Mouse (Mus musculus): ENCODE measurements around the gene Fpr1. TPM values are rescaled to one million over a fixed set of nuclear protein-coding genes. Genes with fewer than 3 reads are reported as not detected.

Fpr1 gene
- polyA plus RNA-seq, 1 experiment from 2014 or later, result 0.30 TPM

DNA sequence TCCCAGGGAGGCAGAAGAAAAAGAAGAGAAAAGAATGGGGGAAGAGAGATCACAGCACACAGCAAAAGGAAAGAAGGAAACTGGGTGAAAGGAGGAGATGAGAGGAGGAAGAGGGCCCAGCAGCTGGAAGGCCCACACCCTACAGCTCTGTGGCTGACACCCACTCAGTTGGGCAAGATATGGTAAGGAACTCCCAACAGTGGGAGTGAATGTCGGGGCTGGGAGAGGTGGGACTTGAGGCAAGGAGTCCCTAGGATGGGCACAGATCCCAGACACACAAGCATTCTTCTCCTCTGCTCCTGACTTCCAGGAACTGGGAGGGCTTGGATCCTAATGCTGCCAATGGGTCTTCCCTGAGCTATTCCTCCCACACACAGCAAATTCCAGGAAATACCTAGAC, 21.4 kb downstream of the Fpr1 start:
- no peaks in the 10 kb centered on the region for H3K9me3 ChIP-seq (ENCODE audit: control insufficient read depth, low read depth, low read length)
- no peaks in the 10 kb centered on the region for H3K4me1 ChIP-seq (ENCODE audit: control insufficient read depth, insufficient read depth, low read length)
- H3K4me2 ChIP-seq (replicated peaks; ENCODE audit: low read depth, low read length), result no peak overlapping the region
- H3K36me3 ChIP-seq (ENCODE audit: control insufficient read depth, insufficient read depth, low read length), result peaks cover 11% of the 10 kb centered on the region; the same call in 1 of the 2 replicates
- no peak overlapping the region for H3K27ac ChIP-seq (ENCODE audit: low read length)
- WGBS, result 69% methylated on average over 1 of the region's 1 CpGs
- no peaks in the 10 kb centered on the region for H3K27me3 ChIP-seq (ENCODE audit: control insufficient read depth, insufficient read depth, low read length)
- no peak overlapping the region for H3K4me3 ChIP-seq (ENCODE audit: low read depth, low read length)
- ATAC-seq (ENCODE audit: insufficient number of reproducible peaks, insufficient read depth, low FRiP score, low read depth), result no peak
- H3K9ac ChIP-seq (replicated peaks; ENCODE audit: low read depth, low read length), result no peak overlapping the region

DNA sequence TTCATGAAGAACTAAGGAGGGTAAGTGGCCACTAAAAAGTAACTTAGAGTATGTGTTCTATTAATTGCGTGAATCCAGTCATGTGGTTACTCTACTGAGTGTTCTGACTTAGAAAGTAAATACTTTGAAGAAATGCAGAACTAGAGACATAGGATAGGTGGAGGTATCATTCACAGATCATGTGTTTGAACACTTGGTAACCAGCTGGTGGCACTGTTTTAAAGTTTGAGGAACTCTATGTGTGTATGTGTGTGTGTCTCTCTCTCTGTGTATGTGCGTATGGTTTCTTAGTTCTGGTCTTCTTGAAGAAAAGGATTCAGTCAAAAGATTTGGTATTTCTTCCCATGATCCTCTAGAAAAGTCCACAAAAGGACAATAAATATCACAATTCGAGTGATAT, 23.6 kb downstream of the Fpr1 start:
- WGBS, result 86% methylated on average over 3 of the region's 3 CpGs
- no peak overlapping the region for H3K9ac ChIP-seq (replicated peaks; ENCODE audit: low read depth, low read length)
- H3K4me3 ChIP-seq (ENCODE audit: low read depth, low read length), result no peak overlapping the region
- peaks cover 11% of the 10 kb centered on the region; the same call in 1 of the 2 replicates for H3K36me3 ChIP-seq (ENCODE audit: control insufficient read depth, insufficient read depth, low read length)
- H3K4me2 ChIP-seq (replicated peaks; ENCODE audit: low read depth, low read length), result no peak overlapping the region
- no peaks in the 10 kb centered on the region for H3K9me3 ChIP-seq (ENCODE audit: control insufficient read depth, low read depth, low read length)
- H3K27me3 ChIP-seq (ENCODE audit: control insufficient read depth, insufficient read depth, low read length), result no peaks in the 10 kb centered on the region
- H3K4me1 ChIP-seq (ENCODE audit: control insufficient read depth, insufficient read depth, low read length), result no peaks in the 10 kb centered on the region
- no peak for ATAC-seq (ENCODE audit: insufficient number of reproducible peaks, insufficient read depth, low FRiP score, low read depth)
- no peak overlapping the region for H3K27ac ChIP-seq (ENCODE audit: low read length)

DNA sequence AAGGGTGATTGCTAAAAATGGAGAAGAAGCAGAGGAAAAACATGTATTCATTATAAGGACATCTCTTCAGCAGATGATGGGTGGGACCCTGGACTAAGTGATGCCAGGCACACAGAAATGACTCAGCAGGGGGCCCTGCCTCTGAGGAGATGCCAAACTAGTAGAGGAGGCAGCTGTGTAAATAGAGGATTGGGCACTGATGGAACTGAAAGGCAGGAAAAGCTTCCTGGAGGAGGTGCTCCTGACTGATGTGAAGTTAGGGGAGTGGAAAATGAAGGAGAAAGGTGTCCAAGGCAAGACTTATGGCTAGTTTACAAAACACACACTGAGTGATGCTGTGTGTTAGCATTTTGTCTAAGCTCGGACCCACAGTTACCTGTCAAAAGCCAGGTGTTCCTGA, 26.3 kb downstream of the Fpr1 start:
- Histone ChIP-seq H3K27ac (ENCODE audit: low read length) (no peak overlapping the region), H3K36me3 (ENCODE audit: control insufficient read depth, insufficient read depth, low read length) (peaks cover 4% of the 10 kb centered on the region; the same call in 1 of the 2 replicates), H3K9ac (replicated peaks; ENCODE audit: low read depth, low read length) (no peak overlapping the region), H3K4me1 (ENCODE audit: control insufficient read depth, insufficient read depth, low read length) (no peaks in the 10 kb centered on the region), H3K4me2 (replicated peaks; ENCODE audit: low read depth, low read length) (no peak overlapping the region), H3K9me3 (ENCODE audit: control insufficient read depth, low read depth, low read length) (no peaks in the 10 kb centered on the region), H3K4me3 (ENCODE audit: low read depth, low read length) (no peak overlapping the region), H3K27me3 (ENCODE audit: control insufficient read depth, insufficient read depth, low read length) (no peaks in the 10 kb centered on the region)
- ATAC-seq (ENCODE audit: insufficient number of reproducible peaks, insufficient read depth, low FRiP score, low read depth), result no peak
- WGBS, result 85% methylated on average over 1 of the region's 1 CpGs

DNA sequence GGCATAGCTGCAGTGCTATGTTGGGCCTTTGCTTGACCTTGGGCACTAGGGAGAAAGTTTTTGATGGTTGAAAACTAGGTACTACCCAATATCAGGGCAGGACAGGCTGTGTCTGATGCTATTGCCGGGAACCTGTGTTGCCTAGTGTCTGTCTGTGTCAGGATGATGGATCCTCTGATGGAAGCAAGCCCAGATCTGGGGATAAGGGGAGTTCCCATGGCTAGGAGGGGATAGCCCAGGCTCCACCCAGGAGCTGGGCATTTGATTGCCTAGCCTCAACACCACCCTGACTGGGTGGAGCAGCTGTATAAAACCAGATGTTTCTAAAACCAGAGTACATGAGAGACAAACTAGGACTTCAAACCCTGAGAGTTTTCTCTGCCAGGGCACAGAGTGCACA, 27.1 kb downstream of the Fpr1 start:
- Histone ChIP-seq H3K4me2 (replicated peaks; ENCODE audit: low read depth, low read length) (no peak overlapping the region), H3K4me1 (ENCODE audit: control insufficient read depth, insufficient read depth, low read length) (no peaks in the 10 kb centered on the region), H3K27me3 (ENCODE audit: control insufficient read depth, insufficient read depth, low read length) (no peaks in the 10 kb centered on the region), H3K36me3 (ENCODE audit: control insufficient read depth, insufficient read depth, low read length) (peaks cover 4% of the 10 kb centered on the region; the same call in 1 of the 2 replicates), H3K4me3 (ENCODE audit: low read depth, low read length) (no peak overlapping the region), H3K9me3 (ENCODE audit: control insufficient read depth, low read depth, low read length) (no peaks in the 10 kb centered on the region), H3K9ac (replicated peaks; ENCODE audit: low read depth, low read length) (no peak overlapping the region), H3K27ac (ENCODE audit: low read length) (no peak overlapping the region)
- no peak for ATAC-seq (ENCODE audit: insufficient number of reproducible peaks, insufficient read depth, low FRiP score, low read depth)
- WGBS, result 59% methylated on average over 1 of the region's 1 CpGs

DNA sequence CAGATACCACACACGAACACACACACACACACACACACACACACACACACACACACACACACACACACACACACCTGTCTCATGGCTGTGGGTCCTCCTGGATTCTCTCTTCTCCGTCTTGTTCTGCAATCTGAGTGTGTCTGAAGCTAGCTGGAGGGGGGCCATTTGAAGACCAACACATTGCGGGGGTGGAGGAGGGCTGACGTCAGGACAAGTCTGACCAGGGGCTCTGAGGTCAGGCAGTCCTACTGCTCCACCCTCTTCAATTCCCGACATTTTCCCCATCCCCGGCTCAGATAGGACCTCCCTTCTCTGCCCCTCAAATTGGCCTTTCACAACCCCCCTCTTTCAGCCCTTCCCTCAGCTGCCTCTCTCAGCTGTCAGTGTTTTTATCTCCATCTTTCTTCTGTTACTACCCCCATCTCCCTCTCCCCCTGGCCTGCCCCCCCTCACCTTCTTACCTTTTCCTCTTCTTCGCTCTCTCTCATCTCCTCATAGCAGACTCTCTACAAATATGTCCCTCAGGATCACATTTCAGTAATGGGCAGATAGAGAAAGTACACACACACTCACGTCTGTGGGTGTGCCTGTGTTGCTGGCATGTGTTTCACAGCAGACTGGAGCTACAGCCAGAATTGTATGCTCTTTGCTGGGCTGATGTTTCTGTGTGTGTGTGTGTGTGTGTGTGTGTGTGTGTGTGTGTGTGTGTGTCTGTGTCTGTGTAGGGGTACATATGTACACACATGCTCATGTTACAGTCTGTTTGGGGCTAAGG, 28.5 kb downstream of the Fpr1 start, which contains the start of gene Has1:
TSS of gene Has1 (minus strand) at position 142 of the 775 bp plus-strand sequence.
- WGBS, result 35% methylated on average over 8 of the region's 8 CpGs
- H3K27me3 ChIP-seq (ENCODE audit: control insufficient read depth, insufficient read depth, low read length), result no peaks in the 10 kb centered on the region
- no peak within 1 kb of the TSS for H3K4me3 ChIP-seq (ENCODE audit: low read depth, low read length)
- H3K9ac ChIP-seq (replicated peaks; ENCODE audit: low read depth, low read length), result no peak within 1 kb of the TSS
- no peaks in the 10 kb centered on the region for H3K9me3 ChIP-seq (ENCODE audit: control insufficient read depth, low read depth, low read length)
- H3K4me2 ChIP-seq (replicated peaks; ENCODE audit: low read depth, low read length), result no peak within 1 kb of the TSS
- no peak for ATAC-seq (ENCODE audit: insufficient number of reproducible peaks, insufficient read depth, low FRiP score, low read depth)
- H3K4me1 ChIP-seq (ENCODE audit: control insufficient read depth, insufficient read depth, low read length), result no peaks in the 10 kb centered on the region
- H3K36me3 ChIP-seq (ENCODE audit: control insufficient read depth, insufficient read depth, low read length), result peaks cover 4% of the 10 kb centered on the region; the same call in 1 of the 2 replicates
- H3K27ac ChIP-seq (ENCODE audit: low read length), result no peak within 1 kb of the TSS

DNA sequence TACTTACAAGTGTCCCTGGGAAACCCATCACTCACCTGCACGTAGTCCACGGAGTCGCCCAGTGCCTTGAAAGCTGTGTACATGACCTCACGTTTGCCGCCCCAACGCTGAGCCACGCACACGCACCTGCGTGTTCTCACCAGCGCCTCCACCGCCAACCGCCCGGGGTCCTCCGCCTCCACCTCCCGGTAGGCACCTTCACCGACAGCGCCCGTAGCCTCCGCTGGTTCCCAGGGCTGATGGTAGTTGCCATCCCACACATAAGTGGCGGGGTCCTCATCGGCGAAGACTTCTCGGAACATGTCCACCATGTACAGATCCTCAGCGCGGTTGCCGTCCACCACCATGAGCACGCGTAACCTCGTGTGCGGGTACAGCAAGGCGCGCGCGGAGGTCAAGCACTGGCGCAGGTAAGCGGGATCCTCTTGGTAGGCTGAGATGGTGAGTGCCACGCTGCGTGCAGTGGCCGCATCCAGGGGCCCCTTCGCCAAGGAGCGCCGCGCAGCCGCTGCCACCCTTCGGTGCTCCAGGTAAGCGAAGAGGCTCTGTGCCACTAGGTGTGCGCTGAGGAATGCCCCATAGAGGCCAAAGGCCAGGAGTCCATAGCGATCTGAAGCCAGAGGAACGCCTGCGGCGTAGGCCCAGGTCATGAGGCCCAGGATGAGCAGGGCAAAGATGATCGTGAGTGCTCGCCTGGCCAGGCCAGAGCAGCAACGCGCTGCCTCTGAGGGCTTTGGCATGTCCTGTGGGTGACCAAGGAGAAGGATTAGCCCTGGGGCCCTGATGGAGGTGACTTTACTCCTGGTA, 33.6 kb downstream of the Fpr1 start:
- Histone ChIP-seq H3K4me2 (replicated peaks; ENCODE audit: low read depth, low read length) (peak overlapping the region; percentile 22; the same call in 1 of the 2 replicates), H3K9ac (replicated peaks; ENCODE audit: low read depth, low read length) (no peak overlapping the region), H3K36me3 (ENCODE audit: control insufficient read depth, insufficient read depth, low read length) (peaks cover 4% of the 10 kb centered on the region; the same call in 1 of the 2 replicates), H3K4me3 (ENCODE audit: low read depth, low read length) (no peak overlapping the region), H3K27me3 (ENCODE audit: control insufficient read depth, insufficient read depth, low read length) (no peaks in the 10 kb centered on the region), H3K9me3 (ENCODE audit: control insufficient read depth, low read depth, low read length) (no peaks in the 10 kb centered on the region), H3K4me1 (ENCODE audit: control insufficient read depth, insufficient read depth, low read length) (no peaks in the 10 kb centered on the region), H3K27ac (ENCODE audit: low read length) (no peak overlapping the region)
- peak; percentile 42; the same call in 1 of the 2 replicates for ATAC-seq (ENCODE audit: insufficient number of reproducible peaks, insufficient read depth, low FRiP score, low read depth)
- WGBS, result 28% methylated on average over 55 of the region's 55 CpGs

DNA sequence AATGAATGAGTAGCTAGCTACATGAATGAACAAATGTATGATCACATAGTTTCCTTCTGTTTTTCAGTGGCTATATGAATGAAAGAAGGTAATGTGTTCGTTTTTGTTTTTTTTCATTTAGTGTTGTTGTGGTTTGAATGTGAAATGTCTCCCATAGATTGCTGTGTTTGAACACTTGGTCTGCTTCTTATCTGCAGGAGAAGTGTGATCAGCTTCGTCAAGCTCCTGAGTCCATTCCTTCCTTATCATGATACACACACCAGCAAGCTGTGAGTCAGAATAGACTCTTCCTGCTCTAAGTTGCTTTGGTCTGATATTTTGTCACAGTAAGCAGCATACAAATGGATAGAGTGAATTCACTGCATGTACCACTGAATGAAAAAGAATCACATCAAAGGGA, 34.8 kb downstream of the Fpr1 start:
- no peaks in the 10 kb centered on the region for H3K4me1 ChIP-seq (ENCODE audit: control insufficient read depth, insufficient read depth, low read length)
- no peak overlapping the region for H3K4me2 ChIP-seq (replicated peaks; ENCODE audit: low read depth, low read length)
- no peaks in the 10 kb centered on the region for H3K9me3 ChIP-seq (ENCODE audit: control insufficient read depth, low read depth, low read length)

DNA sequence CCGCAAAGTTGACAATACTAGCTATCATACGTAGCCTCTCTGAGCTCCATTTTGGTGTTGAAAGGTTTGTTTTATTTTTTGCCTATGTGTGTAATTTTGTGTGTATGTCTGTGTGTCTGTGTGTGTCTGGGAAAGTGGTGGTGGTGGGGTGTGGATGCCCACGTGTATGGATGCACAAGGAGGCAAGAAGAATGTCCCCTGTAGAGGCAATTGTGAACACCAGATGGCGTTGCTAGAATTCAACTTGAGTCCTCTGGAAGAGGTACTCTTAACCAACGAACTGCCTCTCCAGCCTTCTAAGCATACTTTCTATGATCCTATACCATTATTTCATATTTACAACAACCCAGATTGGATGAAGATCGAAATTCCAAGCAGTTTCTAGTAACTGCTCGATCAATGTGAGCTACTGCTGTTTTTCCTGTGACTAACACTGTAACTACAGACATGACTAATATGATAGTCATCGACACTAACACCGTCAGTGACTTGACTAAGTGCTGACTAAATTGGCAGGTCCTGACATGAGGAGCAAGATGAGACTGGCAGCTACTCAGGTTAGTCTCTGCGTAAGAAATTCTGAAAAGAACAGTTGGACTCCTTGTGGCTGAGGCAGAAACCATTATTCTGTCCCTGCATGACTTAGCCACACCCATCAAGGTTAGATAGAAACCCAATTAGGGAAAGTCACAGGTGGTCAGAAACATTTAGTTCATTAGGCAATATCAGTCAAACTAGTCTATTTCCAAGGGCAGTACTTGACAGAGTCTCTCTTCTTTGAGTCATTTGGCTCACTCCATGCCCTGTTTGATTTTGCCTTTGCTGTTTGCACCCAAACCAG, 38.3 kb downstream of the Fpr1 start:
- H3K9ac ChIP-seq (replicated peaks; ENCODE audit: low read depth, low read length), result no peak overlapping the region
- WGBS, result 72% methylated on average over 10 of the region's 10 CpGs

More for the DNA sequence above, 34.8 kb downstream of the Fpr1 start:
- Histone ChIP-seq H3K36me3 (ENCODE audit: control insufficient read depth, insufficient read depth, low read length) (no peaks in the 10 kb centered on the region; the same call in 1 of the 2 replicates), H3K4me3 (ENCODE audit: low read depth, low read length) (no peak overlapping the region), H3K27ac (ENCODE audit: low read length) (no peak overlapping the region), H3K9ac (replicated peaks; ENCODE audit: low read depth, low read length) (no peak overlapping the region), H3K27me3 (ENCODE audit: control insufficient read depth, insufficient read depth, low read length) (no peaks in the 10 kb centered on the region)
- no peak for ATAC-seq (ENCODE audit: insufficient number of reproducible peaks, insufficient read depth, low FRiP score, low read depth)
- 80% methylated on average over 2 of the region's 2 CpGs for WGBS

More for the DNA sequence above, 38.3 kb downstream of the Fpr1 start:
- Histone ChIP-seq H3K4me2 (replicated peaks; ENCODE audit: low read depth, low read length) (no peak overlapping the region), H3K4me1 (ENCODE audit: control insufficient read depth, insufficient read depth, low read length) (no peaks in the 10 kb centered on the region), H3K4me3 (ENCODE audit: low read depth, low read length) (no peak overlapping the region), H3K9me3 (ENCODE audit: control insufficient read depth, low read depth, low read length) (no peaks in the 10 kb centered on the region), H3K27me3 (ENCODE audit: control insufficient read depth, insufficient read depth, low read length) (no peaks in the 10 kb centered on the region), H3K36me3 (ENCODE audit: control insufficient read depth, insufficient read depth, low read length) (peaks cover 15% of the 10 kb centered on the region), H3K27ac (ENCODE audit: low read length) (no peak overlapping the region)
- ATAC-seq (ENCODE audit: insufficient number of reproducible peaks, insufficient read depth, low FRiP score, low read depth), result no peak

Measured in stomach, embryonic 14.5 days (tissue).